Mouse (Mus musculus): ENCODE results near the gene Ano9. TPM values are rescaled to one million over a fixed set of nuclear protein-coding genes. Genes with fewer than 3 reads are reported as not detected.

Gene Ano9
- polyA plus RNA-seq, 1 experiment from 2014 or later: 0.48 TPM

DNA sequence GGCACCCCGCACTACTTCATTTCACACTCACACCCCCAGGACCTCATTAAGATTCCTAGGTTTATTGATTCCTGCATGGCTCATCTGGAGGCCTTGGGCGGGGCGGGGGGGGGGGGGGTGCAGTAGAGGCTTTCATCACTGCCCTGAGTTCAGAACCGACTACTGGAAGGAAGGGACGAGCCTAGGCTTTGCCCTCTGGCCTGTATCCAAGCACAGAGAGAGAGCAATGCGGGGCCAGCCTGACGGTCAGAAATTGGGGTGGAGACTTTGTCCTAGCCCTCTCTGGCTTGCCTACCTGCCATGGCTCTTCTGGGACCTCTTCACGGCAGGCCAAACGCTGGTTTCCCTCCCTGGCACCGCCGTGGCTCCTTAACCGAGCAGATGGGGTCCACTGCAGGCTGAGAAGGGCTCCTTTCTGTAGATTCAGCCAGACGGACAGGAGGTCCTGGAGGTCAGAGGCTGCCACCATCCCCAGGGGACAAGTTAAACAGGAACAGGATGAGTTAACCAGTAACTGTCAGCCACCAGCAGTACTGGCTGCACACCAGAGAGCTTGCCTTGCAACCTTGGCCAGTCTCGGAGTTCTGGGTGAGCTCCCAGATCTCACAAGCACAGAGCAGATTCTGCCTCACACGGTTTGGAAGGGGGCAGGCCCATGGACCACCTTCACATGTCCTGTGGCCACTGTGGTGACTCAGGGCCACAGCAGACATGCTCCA, 23.0 kb downstream of the Ano9 start:
- WGBS: 56% methylated on average over 15 of the region's 15 CpGs
- Histone ChIP-seq H3K4me3 (ENCODE audit: low read depth, low read length) (no peak overlapping the region), H3K9ac (ENCODE audit: low read depth, low read length) (no peak overlapping the region), H3K4me2 (replicated peaks; ENCODE audit: low read depth, low read length) (no peak overlapping the region), H3K36me3 (ENCODE audit: control insufficient read depth, insufficient read depth, low read length) (no peaks in the 10 kb centered on the region), H3K9me3 (ENCODE audit: control insufficient read depth, low read length) (no peaks in the 10 kb centered on the region), H3K27me3 (ENCODE audit: control insufficient read depth, insufficient read depth, low read length) (peaks cover 15% of the 10 kb centered on the region), H3K27ac (ENCODE audit: low read depth, low read length) (no peak overlapping the region), H3K4me1 (replicated peaks; ENCODE audit: control insufficient read depth, insufficient read depth, low read length) (peaks cover 2% of the 10 kb centered on the region)
- ATAC-seq (ENCODE audit: low FRiP score) (no peak), DNase-seq (ENCODE audit: low spot score) (no peak)

DNA sequence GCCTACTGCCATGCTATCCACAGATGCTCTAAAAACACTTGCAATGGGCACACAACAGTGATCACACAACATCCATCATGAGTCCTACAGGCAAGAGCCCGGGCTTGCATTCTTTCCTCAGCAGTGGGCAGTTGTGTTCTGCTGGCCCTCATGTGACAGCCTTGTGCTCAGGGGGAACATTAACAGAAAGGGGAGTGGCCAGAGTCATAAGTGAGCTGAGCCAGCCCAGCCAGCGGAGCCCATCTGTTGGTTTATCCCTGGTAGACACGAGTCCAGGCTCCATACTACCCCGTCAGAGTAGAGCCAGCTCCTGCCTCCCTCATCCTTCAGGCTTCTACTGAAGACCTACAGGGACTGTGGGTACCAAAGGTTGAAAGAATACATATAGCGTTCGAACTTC, 23.7 kb downstream of the Ano9 start:
- Histone ChIP-seq H3K36me3 (ENCODE audit: control insufficient read depth, insufficient read depth, low read length) (no peaks in the 10 kb centered on the region), H3K27me3 (ENCODE audit: control insufficient read depth, insufficient read depth, low read length) (peaks cover 17% of the 10 kb centered on the region), H3K4me1 (replicated peaks; ENCODE audit: control insufficient read depth, insufficient read depth, low read length) (peaks cover 2% of the 10 kb centered on the region), H3K4me3 (ENCODE audit: low read depth, low read length) (no peak overlapping the region), H3K4me2 (replicated peaks; ENCODE audit: low read depth, low read length) (no peak overlapping the region), H3K27ac (ENCODE audit: low read depth, low read length) (no peak overlapping the region), H3K9me3 (ENCODE audit: control insufficient read depth, low read length) (no peaks in the 10 kb centered on the region), H3K9ac (ENCODE audit: low read depth, low read length) (no peak overlapping the region)
- WGBS: 75% methylated on average over 6 of the region's 6 CpGs
- ATAC-seq (ENCODE audit: low FRiP score) (no peak), DNase-seq (ENCODE audit: low spot score) (no peak)

DNA sequence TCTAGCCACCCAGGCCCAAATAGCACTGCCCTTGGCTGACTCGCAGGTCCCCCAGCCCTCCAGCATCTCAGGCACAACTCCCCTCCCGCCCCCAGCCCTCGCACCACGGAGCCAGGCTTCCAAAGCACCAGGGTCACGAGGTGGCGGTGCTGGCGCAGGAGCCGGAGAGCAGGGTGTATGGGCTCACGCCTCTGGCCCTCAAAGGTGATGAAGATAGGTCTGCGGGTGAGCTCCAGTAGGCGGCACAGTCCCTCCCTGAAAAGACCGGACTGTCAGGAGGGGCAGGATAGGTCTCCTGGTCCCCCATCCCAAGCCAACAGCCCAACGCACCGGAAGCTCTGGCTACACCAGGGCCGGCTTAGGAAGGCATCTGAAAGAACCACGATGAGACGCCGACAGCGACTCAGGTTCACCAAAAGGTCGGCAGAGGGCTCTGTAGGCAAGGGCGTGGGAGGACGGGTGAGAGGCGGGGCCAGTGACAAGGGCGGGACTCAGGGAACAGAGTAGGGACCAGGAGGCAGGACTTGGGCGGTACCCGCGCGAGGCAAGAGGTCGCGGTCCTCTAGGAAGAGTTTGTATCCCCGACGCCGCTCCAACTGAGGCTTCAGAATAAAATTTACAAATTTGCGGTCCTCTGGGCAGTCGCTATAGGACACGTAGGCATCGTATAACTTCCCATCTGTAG, 25.4 kb downstream of the Ano9 start:
- peak; percentile 81 for DNase-seq (ENCODE audit: low spot score)
- Histone ChIP-seq H3K4me1 (replicated peaks; ENCODE audit: control insufficient read depth, insufficient read depth, low read length) (peaks cover 2% of the 10 kb centered on the region), H3K27me3 (ENCODE audit: control insufficient read depth, insufficient read depth, low read length) (peaks cover 16% of the 10 kb centered on the region), H3K9me3 (ENCODE audit: control insufficient read depth, low read length) (no peaks in the 10 kb centered on the region), H3K36me3 (ENCODE audit: control insufficient read depth, insufficient read depth, low read length) (no peaks in the 10 kb centered on the region), H3K4me3 (ENCODE audit: low read depth, low read length) (peak overlapping the region; percentile 6; the same call in 1 of the 2 replicates), H3K9ac (ENCODE audit: low read depth, low read length) (no peak overlapping the region), H3K4me2 (replicated peaks; ENCODE audit: low read depth, low read length) (peak overlapping the region; percentile 35), H3K27ac (ENCODE audit: low read depth, low read length) (no peak overlapping the region)
- ATAC-seq (ENCODE audit: low FRiP score): peak; percentile 87
- 3% methylated on average over 37 of the region's 37 CpGs for WGBS

DNA sequence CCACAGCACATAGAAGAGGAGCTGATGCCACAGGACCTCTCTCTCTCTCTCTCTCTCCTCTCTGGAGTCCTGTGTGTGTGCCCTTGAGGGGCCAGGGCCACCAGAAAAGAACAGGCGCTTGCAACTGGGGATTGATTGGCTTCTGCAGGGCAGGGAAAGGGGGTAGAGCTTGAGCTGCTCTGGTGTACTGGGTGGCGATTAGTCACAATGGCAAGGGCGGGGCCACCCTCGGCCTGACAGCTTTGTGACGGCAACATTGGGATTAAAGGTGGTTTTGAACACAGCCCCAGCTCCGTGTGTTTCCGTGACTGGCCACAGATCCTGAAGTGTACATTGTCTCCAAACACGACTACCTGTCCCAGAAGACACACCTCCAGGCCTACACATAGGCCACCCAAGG, 27.4 kb downstream of the Ano9 start:
- H3K4me1 ChIP-seq (replicated peaks; ENCODE audit: control insufficient read depth, insufficient read depth, low read length): peaks cover 2% of the 10 kb centered on the region
- H3K4me3 ChIP-seq (ENCODE audit: low read depth, low read length): no peak overlapping the region
- no peak overlapping the region for H3K27ac ChIP-seq (ENCODE audit: low read depth, low read length)
- H3K36me3 ChIP-seq (ENCODE audit: control insufficient read depth, insufficient read depth, low read length): no peaks in the 10 kb centered on the region
- DNase-seq (ENCODE audit: low spot score): no peak
- 68% methylated on average over 8 of the region's 8 CpGs for WGBS
- H3K4me2 ChIP-seq (replicated peaks; ENCODE audit: low read depth, low read length): no peak overlapping the region
- peaks cover 16% of the 10 kb centered on the region for H3K27me3 ChIP-seq (ENCODE audit: control insufficient read depth, insufficient read depth, low read length)
- H3K9ac ChIP-seq (ENCODE audit: low read depth, low read length): no peak overlapping the region
- ATAC-seq (ENCODE audit: low FRiP score): no peak
- H3K9me3 ChIP-seq (ENCODE audit: control insufficient read depth, low read length): no peaks in the 10 kb centered on the region

DNA sequence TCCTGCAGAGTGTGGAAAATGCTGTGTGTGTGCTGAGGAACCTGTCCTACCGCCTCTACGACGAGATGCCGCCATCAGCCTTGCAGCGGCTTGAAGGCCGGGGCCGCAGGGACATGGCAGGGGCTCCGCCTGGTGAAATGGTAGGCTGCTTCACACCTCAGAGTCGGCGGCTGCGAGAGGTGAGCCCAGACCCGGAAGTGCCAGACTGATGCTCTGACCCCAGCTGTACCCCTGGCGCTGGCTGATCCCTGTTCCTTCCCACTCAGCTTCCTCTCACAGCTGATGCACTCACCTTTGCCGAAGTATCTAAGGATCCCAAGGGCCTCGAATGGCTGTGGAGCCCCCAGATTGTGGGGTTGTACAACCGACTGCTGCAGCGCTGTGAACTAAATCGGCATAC, 29.1 kb downstream of the Ano9 start:
- Histone ChIP-seq H3K27ac (ENCODE audit: low read depth, low read length) (no peak overlapping the region), H3K9ac (ENCODE audit: low read depth, low read length) (no peak overlapping the region), H3K4me1 (replicated peaks; ENCODE audit: control insufficient read depth, insufficient read depth, low read length) (peaks cover 2% of the 10 kb centered on the region), H3K9me3 (ENCODE audit: control insufficient read depth, low read length) (no peaks in the 10 kb centered on the region), H3K4me2 (replicated peaks; ENCODE audit: low read depth, low read length) (no peak overlapping the region; the same call in 1 of the 2 replicates), H3K27me3 (ENCODE audit: control insufficient read depth, insufficient read depth, low read length) (peaks cover 16% of the 10 kb centered on the region), H3K36me3 (ENCODE audit: control insufficient read depth, insufficient read depth, low read length) (no peaks in the 10 kb centered on the region), H3K4me3 (ENCODE audit: low read depth, low read length) (no peak overlapping the region)
- no peak for ATAC-seq (ENCODE audit: low FRiP score)
- no peak for DNase-seq (ENCODE audit: low spot score)
- WGBS: 25% methylated on average over 18 of the region's 18 CpGs

DNA sequence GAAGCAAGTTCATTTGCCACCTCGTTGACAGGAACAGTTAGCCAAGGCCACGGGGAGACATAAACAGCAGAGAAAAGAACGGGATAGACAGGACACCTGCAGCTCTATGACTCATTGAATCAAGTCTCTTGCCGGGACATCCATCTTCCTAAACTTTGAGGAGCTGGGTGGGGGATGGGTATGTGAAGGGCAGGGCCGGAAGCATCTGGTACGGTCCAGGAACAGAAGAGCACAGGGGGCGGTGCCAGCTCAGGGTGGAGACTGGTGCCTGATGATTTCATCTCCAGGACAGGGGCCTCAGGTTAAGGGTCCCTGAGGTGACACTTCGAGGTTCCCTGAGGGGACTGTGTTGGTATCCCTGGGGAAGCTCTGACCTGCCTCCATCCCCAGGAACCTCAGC, 29.7 kb downstream of the Ano9 start:
- no peak overlapping the region for H3K9ac ChIP-seq (ENCODE audit: low read depth, low read length)
- no peaks in the 10 kb centered on the region for H3K36me3 ChIP-seq (ENCODE audit: control insufficient read depth, insufficient read depth, low read length)
- H3K4me2 ChIP-seq (replicated peaks; ENCODE audit: low read depth, low read length): no peak overlapping the region
- DNase-seq (ENCODE audit: low spot score): no peak
- no peak overlapping the region for H3K4me3 ChIP-seq (ENCODE audit: low read depth, low read length)
- H3K9me3 ChIP-seq (ENCODE audit: control insufficient read depth, low read length): no peaks in the 10 kb centered on the region
- peaks cover 14% of the 10 kb centered on the region for H3K27me3 ChIP-seq (ENCODE audit: control insufficient read depth, insufficient read depth, low read length)
- ATAC-seq (ENCODE audit: low FRiP score): no peak
- peaks cover 2% of the 10 kb centered on the region for H3K4me1 ChIP-seq (replicated peaks; ENCODE audit: control insufficient read depth, insufficient read depth, low read length)
- WGBS: 41% methylated on average over 8 of the region's 8 CpGs
- no peak overlapping the region for H3K27ac ChIP-seq (ENCODE audit: low read depth, low read length)

DNA sequence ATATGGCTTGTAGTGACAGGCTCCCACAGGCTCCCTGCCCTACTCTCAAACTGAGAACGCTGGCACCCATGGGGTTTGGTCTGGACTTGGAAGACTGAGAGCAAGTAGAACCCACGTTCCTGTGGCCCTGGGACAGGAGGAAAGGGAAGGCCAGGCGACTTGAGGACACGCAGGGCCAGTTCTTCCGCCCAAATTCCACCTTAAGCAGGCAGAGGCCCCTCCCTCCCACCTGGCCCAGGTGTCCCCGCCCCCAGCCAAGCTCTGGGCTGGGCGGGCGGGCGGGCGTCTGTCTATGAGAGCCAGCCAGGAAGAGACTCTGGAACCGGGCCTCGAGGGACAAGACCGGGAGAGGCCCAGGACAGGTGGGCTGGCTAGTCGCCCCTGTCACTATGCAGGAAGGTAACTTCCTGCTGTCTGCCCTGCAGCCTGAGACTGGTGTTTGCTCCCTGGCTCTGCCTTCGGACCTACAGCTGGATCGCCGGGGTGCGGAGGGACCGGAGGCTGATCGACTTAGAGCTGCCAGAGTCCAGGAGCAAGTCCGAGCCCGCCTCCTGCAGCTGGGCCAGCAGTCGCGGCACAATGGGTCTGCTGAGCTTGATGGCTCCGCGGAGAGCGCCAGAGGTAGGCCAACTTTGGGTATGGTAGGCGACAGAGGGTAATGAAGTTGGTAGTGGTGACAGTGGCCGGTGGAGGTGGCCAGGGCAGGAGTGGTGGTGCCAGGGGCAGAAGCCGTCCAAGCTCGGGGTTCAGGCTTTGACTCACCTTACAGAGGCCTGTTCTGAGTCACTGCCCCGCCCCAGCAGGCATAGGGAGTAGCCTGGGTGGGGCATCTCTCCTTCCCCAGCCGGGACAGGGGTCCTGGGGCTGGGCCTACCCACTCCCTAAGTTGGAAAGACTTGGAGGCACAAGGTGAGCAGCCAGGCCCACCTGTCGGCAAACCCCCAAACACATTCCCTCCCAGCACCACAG, 37.8 kb downstream of the Ano9 start:
- no peak for DNase-seq (ENCODE audit: low spot score)
- no peaks in the 10 kb centered on the region for H3K9me3 ChIP-seq (ENCODE audit: control insufficient read depth, low read length)
- H3K36me3 ChIP-seq (ENCODE audit: control insufficient read depth, insufficient read depth, low read length): no peaks in the 10 kb centered on the region
- no peak overlapping the region for H3K9ac ChIP-seq (ENCODE audit: low read depth, low read length)
- H3K27ac ChIP-seq (ENCODE audit: low read depth, low read length): no peak overlapping the region
- peaks cover 5% of the 10 kb centered on the region; the same call in 1 of the 2 replicates for H3K27me3 ChIP-seq (ENCODE audit: control insufficient read depth, insufficient read depth, low read length)
- ATAC-seq (ENCODE audit: low FRiP score): no peak
- WGBS: 24% methylated on average over 34 of the region's 34 CpGs
- H3K4me2 ChIP-seq (replicated peaks; ENCODE audit: low read depth, low read length): peak overlapping the region; percentile 11; the same call in 1 of the 2 replicates
- H3K4me1 ChIP-seq (replicated peaks; ENCODE audit: control insufficient read depth, insufficient read depth, low read length): no peaks in the 10 kb centered on the region
- no peak overlapping the region for H3K4me3 ChIP-seq (ENCODE audit: low read depth, low read length)

DNA sequence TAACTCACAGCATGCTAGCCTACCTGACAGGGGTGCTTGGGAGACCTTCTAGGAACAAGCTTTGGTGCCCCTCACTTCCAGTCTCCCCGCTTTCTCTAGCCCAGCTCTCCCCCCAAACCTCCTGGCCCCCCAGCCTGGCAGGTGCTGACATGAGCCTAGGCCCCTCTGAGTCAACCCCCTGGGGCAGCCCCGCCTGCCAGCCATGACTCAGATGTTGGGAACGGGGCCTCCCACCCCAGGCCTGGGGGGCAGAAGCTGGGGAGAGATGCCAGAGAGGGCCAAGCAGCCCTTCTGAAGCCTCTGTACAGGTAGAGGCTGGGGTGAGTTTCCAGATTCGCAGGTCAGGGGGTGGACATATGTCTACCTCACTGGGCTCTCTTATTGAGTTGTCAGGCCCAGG, 38.7 kb downstream of the Ano9 start:
- no peak overlapping the region for H3K4me3 ChIP-seq (ENCODE audit: low read depth, low read length)
- H3K36me3 ChIP-seq (ENCODE audit: control insufficient read depth, insufficient read depth, low read length): no peaks in the 10 kb centered on the region
- no peaks in the 10 kb centered on the region for H3K9me3 ChIP-seq (ENCODE audit: control insufficient read depth, low read length)
- ATAC-seq (ENCODE audit: low FRiP score) (no peak), DNase-seq (ENCODE audit: low spot score) (no peak)
- peaks cover 5% of the 10 kb centered on the region; the same call in 1 of the 2 replicates for H3K27me3 ChIP-seq (ENCODE audit: control insufficient read depth, insufficient read depth, low read length)
- H3K27ac ChIP-seq (ENCODE audit: low read depth, low read length): no peak overlapping the region
- no peak overlapping the region for H3K4me2 ChIP-seq (replicated peaks; ENCODE audit: low read depth, low read length)
- no peak overlapping the region for H3K9ac ChIP-seq (ENCODE audit: low read depth, low read length)
- no peaks in the 10 kb centered on the region for H3K4me1 ChIP-seq (replicated peaks; ENCODE audit: control insufficient read depth, insufficient read depth, low read length)
- WGBS: 81% methylated on average over 4 of the region's 4 CpGs
